Mouse (Mus musculus) layer of hippocampus, adult 8-10 months (tissue): ENCODE data around the gene RPS10-NUDT3. TPM values are rescaled to one million over a fixed set of nuclear protein-coding genes. Genes with fewer than 3 reads are reported as not detected.
A peak's percentile ranks its signal among the peaks of the same experiment; 100 is the strongest.

Experiments
- DNase-seq, 2 experiments: peaks; one replicate each; pipeline ENCODE4 v3.0.0; 2022; ENCODE audit warnings: low spot score in 2 of 2
- total RNA-seq, 4 experiments: library from RNA; stranded (reverse); gene quantifications; 2 replicates each; pipeline ENCODE4 v1.2.4; 2022

RPS10-NUDT3 gene
- total RNA-seq, result 1 to 10 TPM in 1 of 4 experiments, not detected in 3; 1.6 TPM

DNA sequence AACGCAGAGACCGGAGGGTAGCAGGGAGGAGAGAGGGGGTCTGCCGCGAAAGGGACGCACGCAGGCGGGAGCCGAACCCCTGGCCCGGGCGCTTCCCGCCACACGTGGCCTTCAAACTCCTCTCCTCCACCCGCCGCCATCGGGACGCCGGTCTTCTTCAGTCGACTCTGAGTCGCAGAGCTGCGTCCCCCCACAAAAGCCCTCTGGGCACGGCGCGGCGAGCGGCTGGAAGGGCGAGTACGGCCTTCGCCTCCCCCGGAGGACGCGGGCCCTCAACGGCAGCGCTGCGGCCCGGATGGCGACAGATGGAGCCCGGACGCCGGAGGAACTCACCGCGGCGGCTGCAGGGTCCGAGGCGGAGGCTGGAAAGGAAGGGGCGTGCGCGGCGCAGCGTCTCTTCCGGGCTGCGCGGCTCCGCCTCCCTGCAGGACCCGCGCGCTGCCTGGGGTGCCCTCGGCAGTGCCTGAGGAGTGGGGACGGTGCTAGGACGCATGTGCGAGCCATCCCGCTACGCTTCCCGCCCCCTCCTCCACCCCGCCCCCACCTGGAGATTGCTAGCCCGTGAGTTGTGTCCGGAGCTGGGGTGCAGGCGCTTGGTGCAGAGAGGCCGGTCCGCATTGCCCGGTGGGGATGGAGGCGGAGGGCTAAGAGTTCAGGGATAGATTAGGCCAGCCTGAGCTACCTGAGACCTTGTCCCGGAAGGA is at the start of gene RPS10-NUDT3:
Gene RPS10-NUDT3 (minus strand): TSS at position 352 of the 704 bp plus-strand sequence.
- DNase-seq, result peak; percentile 76 to 82

DNA sequence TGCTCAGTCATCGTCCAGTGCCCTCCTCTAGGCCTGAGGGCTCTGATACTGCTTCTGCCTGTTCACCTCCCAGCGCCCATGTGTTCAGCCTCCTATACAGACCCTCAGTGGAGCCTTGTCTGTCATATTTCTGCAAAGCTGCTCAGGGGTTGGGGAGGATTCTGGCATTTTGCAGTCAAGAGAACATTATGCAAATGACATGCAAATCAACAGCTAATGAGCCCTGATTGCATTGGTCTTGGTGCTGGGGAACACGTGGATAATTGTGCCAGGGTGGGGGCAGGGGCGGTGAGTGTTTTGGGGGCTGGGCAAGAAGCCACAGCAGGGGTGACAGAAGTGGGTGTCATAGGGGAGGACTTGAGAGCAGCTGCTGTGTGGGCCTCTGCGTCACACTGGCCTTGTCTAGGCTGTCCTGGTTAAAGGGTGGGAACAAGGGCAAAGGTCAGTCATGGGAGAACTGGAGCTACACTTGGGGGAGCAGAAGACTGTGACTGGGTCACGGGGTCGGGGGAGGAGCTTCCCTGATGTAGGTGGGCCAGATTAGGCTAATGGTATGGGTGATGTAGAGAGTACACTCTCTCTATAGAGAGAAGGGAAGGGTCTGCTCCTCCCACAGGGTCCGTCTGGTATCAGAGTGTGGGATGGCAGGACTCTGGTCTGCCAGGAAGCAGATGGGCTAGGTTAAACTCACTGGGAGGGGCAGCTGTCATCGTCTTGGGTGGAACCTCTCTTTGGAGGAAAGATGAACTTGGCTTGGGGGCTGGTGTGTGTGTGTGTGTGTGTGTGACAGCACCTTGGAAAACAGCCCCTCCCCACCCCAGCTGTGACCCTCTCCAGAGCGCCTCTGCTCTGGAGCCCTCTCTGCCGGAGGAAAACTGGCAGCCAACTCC is 44.1 kb upstream of the RPS10-NUDT3 start:
- no peak for DNase-seq

DNA sequence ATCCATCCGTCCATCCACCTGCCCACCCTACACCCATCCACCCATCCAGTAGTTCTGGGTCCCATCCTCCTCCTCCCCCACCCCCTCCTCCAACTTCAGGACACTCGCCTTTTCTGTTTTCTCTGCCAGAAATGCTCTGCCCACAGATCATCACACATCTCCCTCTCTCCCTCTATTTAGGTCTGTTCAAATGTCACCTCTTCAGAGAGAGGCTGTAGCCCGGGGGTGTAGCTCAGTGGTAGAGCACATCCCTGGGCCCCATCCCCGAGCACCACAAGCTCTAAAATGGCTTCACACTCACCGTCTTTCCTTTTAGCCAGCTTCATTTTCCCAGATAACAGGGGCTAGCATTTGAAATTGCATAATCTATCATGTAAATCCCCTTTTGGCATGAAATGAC is 42.7 kb upstream of the RPS10-NUDT3 start:
- no peak for DNase-seq

DNA sequence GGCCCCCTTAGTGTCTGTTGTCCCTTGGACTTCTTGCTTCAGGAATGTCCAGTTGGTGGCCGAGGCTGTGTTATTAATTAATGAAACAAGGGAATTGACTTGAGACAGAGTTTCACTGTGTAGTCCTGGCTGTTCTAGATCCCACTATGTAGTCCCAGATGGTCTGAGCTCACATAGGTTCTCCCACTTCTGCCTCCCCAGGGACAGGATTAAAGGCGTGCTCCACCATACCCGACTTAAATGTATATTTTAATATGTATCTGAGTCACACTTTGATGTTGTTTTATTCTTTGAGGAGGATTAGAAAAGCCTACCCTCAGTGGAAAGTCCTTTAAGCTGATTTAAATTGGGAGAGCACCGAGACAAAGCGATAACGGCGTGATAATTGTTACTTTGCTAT is 41.2 kb upstream of the RPS10-NUDT3 start:
- DNase-seq, result no peak

DNA sequence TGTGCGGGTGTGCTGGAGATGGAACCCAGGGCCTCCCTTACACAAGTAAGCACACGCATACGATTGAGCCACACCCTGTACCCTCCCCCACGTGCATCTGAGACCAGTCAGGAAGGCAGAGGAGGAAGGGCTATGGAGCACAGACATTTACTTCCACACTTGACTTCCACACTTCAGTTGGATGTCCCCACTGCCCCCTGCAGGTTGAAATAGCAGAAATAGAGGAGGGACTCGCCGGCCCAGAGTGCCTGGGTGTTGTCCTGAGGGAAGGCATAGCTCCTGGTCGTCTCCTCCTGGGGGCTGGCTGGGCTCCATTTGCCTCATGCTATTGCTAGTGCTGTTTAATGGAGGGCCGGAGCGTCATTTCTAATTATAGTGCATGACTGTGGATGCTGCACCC is 40.4 kb upstream of the RPS10-NUDT3 start:
- no peak for DNase-seq

DNA sequence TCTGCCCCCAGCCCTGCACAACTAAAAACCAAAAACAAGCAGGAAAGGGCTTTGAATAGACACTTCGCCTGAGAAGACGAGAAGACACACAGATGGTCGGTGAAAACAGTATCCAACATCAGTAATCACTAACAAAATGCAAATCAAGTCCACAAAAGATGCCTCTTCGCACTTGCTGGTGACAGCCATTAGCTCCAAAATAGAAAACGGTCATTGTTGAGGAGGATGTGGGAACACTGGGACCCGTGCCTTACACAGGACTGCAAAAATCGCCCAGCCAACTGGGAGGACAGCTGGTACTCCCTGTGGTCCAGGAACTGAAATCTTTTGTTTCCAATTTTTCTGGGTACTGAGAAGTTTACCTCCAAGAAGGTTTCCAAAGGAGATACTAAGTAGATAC is 38.9 kb upstream of the RPS10-NUDT3 start:
- DNase-seq, result peak in 1 of 2 experiments; percentile 42

DNA sequence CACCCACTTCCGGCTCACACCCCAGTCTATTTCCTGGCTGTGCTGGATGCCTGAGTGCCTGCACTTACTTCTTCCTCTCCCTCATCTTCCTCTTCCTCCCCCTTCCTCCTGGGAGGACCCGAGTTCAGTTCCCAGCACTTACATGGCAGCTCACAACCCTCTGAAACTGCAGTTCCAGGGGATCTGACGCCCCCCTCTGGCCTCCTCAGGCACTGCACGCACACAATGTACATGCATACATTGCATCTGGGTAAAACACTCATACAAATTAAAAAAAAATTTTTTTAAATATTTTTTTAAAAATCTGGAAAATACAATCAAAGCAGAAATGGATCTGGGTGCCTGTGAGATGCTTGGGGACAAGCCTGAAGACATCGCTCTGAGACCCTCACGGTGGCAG is 36.7 kb upstream of the RPS10-NUDT3 start:
- DNase-seq, result no peak

DNA sequence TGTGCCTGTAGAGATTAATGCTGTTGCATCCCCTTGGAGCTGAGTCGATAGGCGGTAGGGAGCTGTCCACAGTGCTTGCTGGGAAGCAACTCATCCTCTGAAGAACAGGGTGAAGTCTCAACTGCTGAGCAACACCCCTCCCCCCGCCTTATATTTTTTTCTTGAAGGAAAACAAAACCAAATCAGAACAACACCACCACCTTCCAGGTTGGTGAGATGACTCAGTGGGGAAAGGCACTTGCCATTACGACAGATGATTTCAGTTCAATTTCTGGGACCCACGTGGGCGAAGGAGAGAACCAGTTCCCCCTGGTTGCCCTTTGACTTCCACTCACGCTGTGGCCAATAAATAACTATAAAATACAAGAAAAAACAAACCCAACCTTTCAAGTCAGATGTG is 23.7 kb upstream of the RPS10-NUDT3 start:
- DNase-seq, result no peak

DNA sequence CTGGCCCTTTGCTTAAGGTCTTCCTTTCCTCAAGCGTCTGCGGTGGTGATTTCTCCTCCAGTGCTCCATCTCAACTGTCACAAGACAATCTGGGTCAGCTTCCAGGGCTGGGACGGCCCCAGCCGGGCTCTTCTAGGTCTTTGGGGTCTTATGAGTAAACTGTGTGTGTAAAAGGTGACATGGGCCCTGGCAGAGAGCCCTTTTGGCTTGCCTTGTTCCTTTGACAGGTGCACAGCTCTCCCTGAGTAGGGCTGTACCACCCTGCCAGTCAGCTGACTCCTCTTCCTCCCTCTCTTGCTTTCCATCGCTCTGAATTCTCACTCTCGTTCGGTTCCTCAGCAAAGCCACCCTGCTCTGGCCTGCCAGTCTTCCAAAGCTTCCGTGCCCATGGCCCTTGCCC is 22.1 kb upstream of the RPS10-NUDT3 start:
- DNase-seq, result no peak

DNA sequence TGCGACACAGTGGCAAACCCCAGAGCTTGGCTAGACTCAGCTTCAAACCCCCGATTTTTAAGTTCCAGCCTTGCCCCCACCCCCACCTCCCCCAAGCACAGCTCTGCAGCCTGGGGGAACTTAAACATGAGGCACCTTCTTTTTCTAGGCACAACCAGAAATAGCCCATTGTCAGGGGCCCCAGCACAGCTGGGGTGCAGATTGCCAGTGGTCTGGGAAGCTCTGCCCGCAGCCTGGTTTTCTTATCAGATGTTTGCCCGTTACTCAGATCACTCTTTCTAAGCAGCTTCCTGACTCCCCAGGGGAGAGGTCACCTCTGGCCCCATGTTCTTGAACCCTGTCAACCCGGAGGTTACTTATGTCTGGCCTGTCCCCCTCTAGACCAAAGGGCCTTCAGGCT is 21.4 kb upstream of the RPS10-NUDT3 start:
- no peak for DNase-seq

DNA sequence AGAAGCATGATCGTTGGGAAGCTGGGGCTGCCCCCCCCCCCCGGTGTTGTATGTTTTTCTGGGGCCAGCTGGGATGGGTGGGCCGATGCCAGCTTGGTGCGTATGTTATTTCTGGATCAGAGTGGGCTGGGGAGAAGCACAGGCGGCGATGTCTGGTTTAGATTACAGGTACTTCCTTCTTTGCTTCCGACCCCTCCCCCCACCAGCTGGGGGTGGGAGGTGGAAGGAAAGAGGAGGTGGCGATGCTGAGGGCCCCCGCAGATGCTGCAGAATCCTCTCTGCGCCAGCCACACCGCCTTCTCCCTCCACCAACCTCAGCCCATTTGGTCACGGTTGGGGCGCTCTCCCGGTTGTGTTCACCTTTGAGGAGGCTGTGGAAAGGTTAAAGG is 21.0 kb upstream of the RPS10-NUDT3 start:
- DNase-seq, result peak; percentile 75 to 84

DNA sequence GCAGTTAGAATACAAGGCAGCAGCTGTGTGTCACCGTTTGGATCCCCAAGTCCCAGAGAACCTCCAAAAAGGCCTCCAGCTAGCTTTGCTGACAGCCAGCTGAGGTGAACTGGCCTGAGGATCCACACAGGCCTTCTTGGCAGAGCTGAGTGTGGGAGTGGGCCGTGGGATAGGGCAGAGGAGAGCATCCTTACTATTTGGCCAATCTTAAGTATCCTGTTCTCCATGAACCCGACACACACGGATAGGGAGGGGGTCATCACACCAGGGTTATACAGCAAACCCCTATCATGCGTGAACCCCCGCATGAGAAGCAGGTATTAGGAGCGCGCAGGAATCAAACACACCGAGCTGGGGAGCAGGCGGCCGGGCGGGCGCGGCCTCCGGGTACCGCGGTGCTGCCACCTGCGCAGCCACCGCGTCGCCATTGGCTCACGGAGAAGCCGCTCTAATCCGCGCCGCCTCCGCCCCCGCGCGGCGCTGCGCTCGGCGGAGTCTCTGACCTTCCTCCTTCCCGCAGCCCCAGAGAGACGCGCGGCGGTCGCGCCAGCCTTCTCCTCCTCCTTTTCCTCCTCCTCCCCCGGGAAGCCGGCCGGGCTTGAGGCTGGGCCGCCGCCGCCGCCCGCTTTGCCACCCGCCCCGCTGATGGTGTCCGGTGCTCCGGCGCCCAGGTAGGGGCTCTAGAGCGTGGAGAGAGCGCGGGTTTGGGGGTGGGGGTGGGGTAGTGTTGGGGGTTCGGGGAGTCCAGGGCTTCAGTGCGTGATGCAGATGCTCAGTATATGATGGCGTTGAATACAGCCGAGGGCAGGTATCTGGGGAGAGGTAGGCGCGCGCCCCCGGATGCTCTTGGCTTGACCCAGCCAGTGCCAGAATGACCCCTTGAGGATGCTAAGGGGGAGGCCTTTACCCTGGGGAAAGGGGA is 20.3 kb upstream of the RPS10-NUDT3 start, which contains the start of gene Pacsin1:
Gene Pacsin1 (plus strand): TSS at position 421 of the 922 bp plus-strand sequence.
- DNase-seq, result peak; percentile 53 to 69

DNA sequence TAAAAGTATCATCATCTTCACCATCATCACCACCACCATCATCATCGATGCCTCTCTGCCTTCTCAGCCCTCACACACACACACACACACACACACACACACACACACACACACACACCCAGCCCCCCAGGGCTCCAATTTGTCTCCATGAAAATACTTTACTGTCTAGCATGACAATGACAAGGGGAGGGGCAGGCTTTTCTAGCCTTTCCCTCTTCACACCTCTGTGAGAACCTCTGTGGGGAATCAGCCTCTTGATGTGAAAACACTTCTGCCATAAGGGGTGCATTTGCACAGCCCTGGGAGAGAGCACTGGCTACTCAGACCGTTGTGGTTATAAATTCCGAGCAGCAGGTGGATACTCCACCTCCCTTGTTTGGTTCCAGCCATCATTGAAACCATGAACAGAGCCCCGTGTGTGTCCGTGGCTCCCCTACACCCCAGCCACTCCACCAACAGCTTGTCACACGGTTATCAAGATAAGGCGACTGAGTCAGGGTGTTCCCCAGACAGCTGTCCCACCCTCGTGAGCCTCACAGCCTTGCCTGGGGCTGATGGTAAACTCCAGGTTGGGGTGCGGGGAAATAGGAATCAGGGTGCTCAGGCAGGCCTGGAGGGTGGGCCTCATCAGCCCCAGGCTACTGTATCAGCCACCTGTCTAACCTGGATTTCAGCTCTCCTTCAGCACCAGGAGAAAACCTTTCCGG is 18.4 kb upstream of the RPS10-NUDT3 start:
- no peak for DNase-seq

DNA sequence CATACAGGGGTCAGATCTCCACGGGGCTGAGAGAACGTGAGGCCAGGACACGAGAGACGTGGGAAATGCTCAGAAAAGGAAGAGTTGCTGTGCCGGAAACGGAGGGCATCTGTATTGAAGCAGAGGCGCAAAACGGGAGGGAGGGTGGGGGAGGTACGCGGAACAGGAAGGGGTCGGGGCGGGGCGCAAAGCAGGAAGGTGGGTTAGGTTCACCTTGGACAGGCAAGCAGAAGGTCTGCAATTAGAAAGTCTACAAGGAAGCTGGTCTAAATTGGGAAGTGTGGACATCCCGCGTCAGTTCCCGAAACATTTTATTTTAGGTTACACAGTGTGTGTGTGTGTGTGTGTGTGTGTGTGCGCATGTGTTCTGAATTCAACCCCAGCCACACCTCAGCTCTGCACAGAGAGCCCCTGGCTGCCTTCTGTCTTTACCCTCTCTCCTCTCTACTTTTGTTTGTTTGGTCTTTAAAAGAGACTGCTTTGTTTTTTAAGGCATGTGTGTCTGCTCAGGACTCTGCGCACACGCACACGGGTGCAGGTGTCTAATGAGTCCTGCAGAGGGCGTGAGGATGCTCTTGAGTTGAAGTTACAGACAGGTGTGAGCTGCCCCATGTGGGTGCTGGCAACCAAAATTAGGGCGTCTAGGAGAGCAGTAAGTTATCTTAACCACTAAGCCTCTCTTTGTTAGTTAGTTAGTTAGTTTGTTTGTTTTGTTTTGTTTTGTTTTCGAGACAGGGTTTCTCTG is 17.2 kb upstream of the RPS10-NUDT3 start:
- DNase-seq, result no peak

DNA sequence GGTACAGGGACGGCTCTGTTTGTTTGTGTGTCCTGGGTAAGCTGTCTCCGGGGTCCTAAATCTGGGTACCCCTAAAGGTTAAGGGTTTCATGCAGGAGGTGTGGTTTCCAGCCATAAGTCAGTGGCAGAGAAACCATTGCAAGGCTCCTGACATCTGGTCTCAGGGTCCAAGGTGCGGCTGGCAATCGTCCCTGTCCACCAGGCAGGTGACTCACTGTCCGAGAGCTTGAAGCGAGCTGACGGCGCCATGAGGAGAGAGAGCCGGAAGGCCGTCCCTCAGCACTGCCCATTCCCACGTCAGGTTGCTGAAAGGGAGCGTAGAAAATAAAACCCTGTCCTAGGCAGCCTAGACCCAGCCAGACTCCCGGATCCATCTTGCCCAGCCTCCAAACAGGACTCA is 15.6 kb upstream of the RPS10-NUDT3 start:
- no peak for DNase-seq

DNA sequence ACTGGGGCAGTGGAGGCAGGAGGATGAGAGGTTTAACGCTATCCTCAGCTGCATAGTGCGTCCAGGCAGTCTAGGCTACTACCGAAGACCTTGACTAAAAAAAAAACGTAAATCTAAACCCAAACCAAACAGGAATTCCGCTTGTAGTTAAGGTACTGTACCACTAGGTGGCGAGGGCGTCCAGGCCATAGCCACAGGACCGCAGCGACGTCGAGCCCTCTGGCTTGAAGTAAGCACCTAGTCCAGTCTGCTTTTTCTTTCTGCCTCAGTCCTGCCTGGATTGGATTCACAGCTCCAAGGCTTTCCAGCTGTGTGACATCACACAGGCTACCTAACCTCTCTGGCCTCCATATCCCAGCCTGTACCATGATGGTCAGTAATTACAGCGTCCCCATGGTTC is 15.1 kb upstream of the RPS10-NUDT3 start:
- peak in 1 of 2 experiments; percentile 62 for DNase-seq

DNA sequence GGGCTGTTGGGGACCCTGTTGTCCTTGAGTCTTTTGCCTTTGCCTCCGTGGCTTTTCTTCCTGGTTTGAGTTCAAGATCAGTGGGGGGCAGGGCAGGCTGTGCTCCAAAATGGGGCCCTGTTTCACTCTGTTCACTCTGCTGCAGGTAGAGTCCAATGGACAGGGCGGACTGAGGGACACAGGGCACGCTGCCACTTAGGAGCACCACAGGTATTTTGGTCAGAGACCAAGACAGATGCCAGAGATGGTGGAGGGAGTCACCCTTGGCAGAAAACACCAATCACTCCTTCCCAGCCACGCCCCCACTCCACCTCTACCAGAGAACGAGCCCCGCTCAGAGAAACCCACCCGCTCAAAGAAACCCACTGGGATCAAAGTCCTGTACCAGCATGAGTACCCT is 10.8 kb upstream of the RPS10-NUDT3 start:
- no peak for DNase-seq

DNA sequence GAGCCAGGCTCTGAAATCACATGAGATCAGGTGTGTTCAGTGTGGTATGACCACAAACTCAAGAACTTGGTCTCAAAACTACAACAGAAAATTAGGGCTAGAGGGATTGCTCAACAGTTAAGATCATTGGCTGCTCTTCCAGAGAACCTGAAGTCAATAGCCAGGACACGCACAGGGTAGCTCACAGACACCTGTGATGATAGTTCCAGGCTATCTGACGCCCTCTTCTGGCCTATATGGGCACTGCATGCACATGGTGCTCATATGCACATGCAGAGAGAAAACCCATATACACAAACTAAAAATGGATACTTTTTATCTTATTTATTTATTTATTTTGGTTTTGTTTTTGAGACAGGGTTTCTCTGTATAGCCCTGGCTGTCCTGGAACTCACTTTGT is 9.6 kb upstream of the RPS10-NUDT3 start:
- DNase-seq, result no peak

DNA sequence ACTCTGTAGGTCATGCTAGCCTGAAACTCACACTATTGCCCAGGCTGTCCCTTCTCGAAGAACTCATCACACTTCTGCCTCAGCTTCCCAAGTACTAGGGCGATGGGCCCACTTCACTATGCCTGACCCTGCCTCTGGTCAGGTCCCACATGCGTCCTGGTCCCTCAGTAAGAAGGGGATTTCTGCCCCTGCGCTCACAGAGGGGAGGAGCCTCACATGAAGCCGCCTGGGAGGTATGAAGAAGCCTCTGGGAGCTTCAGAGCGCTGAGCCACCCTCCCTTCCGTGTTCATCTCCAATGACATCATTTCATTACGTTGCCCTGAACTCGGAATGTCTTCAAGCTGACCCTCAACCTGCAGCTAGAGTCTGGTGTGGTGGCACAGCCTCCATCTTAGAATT is 8.7 kb upstream of the RPS10-NUDT3 start:
- no peak for DNase-seq

DNA sequence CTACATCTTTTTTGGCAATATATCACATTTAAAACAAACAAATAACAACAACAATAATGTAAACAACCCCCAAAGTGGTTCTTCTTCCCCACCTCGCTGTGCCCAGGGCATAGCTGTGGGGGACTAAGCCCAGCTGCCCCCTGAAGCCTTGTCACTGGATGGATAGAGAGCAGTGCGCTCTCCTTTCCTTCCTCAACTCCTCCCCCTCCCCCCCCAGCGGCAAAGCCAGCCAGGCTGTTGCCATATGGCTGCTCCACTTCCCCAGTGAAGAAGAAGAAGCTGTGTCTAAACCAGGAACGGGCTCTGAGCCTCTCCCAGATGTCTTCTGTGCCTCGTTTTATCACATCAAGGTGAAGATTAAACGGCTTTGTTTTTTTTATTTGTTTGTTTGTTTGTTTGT is 8.1 kb upstream of the RPS10-NUDT3 start:
- no peak for DNase-seq
